Mouse (Mus musculus) brain, embryonic 14.5 days (tissue): ENCODE results near the gene Arv1.

Experiments used
- CTCF ChIP-seq: fragments of 200-500 bp; IDR thresholded peaks from 2 replicates; pipeline ENCODE4 v1.5.1; 2012; ENCODE audit warnings: inconsistent platforms, mild to moderate bottlenecking, moderate library complexity, borderline replicate concordance; ENCODE audit not compliant: insufficient read depth, insufficient read length; ENCODE audit errors: extremely low read depth
- POLR2A ChIP-seq: fragments of 200-500 bp; IDR thresholded peaks from 2 replicates; pipeline ENCODE4 v1.6.1; 2012; ENCODE audit warnings: mild to moderate bottlenecking, inconsistent platforms, borderline replicate concordance; ENCODE audit not compliant: poor library complexity, insufficient read depth, insufficient read length, severe bottlenecking; ENCODE audit errors: extremely low read depth

DNA sequence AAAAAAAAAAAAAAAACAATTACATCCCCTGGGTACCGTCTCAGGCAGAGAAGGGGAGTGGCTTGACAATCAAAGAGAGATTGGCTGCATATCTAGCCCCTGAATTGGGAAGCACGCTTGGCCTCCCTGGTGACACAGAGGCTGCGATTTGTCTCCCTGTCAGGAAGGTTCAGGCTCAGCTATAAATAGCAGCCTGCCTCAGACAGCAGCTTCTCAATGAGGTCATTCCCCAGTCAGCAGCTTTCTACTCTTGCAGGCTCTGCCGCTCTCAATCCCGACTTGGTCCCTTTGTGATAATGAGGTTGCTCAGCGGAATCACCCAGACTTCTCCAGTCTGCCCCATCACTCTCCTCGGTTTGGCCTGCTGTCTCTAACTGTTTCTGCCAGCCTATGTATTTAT is 58.3 kb downstream of the Arv1 start:
- TF ChIP-seq POLR2A: no peak
- TF ChIP-seq CTCF: no peak
